Comparison of ENCODE assay signal across 9 mouse cellular contexts in the genomic region with DNA sequence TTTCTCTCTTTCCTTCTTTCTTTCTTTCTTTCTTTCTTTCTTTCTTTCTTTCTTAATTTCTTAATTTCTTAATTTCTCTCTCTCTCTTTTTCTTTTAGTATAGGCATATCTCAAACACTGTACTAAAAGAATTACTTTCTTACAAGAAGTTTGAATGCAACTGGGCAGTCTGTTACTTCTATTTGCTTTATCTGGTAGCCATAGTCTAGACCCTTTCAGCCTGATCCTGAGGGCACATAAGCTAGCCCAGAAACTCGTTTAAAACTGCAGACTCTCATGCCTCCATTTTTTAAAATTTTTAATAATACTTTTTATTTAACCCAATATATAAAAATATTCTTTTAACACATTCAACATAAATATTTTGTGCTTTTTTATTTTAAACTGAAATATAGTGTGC. TPM values are rescaled to one million over a fixed set of nuclear protein-coding genes. Genes with fewer than 3 reads are reported as not detected.
DNase-seq lines count a peak whose midpoint lies in the region; ATAC-seq and TF ChIP-seq lines count a peak whose summit lies in the region.
"Had no signal": no experiment of that assay in that cellular context is flagged by ENCODE, and none has a peak within 500 bp of the region (broad histone marks: within the 10 kb centered on the region; RNA-seq: fewer than 3 reads in every experiment).

No protein-coding gene starts in this region.

- peaks cover 11% of the 10 kb centered on the region for H3K4me1 ChIP-seq in kidney, embryonic 14.5 days (ENCODE audit: control insufficient read depth, insufficient read depth, low read length)
- peaks cover 3% of the 10 kb centered on the region for H3K4me1 ChIP-seq in embryonic facial prominence, embryonic 11.5 days (ENCODE audit: control insufficient read depth, insufficient read depth, low read length)
- 0 out of 2 replicates have a peak, but pooled peaks cover 8% of the 10 kb centered on the region for H3K4me1 ChIP-seq in hindbrain, postnatal 0 days (ENCODE audit: insufficient read depth, low read length)
- H3K4me1 ChIP-seq in midbrain, embryonic 15.5 days = peaks cover 21% of the 10 kb centered on the region

- no peaks in the 10 kb centered on the region for H3K9me3 ChIP-seq in kidney, embryonic 14.5 days (ENCODE audit: control insufficient read depth, low read length)
- no peaks in the 10 kb centered on the region for H3K9me3 ChIP-seq in embryonic facial prominence, embryonic 11.5 days (replicated peaks; ENCODE audit: control insufficient read depth, low read length)
- H3K9me3 ChIP-seq in hindbrain, postnatal 0 days (ENCODE audit: low read length) = no peaks in the 10 kb centered on the region
- no peaks in the 10 kb centered on the region for H3K9me3 ChIP-seq in midbrain, embryonic 15.5 days

- H3K9ac ChIP-seq in kidney, embryonic 14.5 days (ENCODE audit: low read depth, low read length) = no peak overlapping the region
- no peak overlapping the region for H3K9ac ChIP-seq in embryonic facial prominence, embryonic 11.5 days (replicated peaks; ENCODE audit: low read length)
- H3K9ac ChIP-seq in hindbrain, postnatal 0 days (replicated peaks; ENCODE audit: low read length) = peak overlapping the region; percentile 82; the same call in 1 of the 2 replicates
- no peak overlapping the region for H3K9ac ChIP-seq in midbrain, embryonic 15.5 days

- peak overlapping the region; percentile 75; the same call in 1 of the 2 replicates for H3K4me3 ChIP-seq in kidney, embryonic 14.5 days (ENCODE audit: low read length)
- peak overlapping the region; percentile 14 for H3K4me3 ChIP-seq in embryonic facial prominence, embryonic 11.5 days (ENCODE audit: low read depth, low read length)
- H3K4me3 ChIP-seq in hindbrain, postnatal 0 days (ENCODE audit: low read length) = peak overlapping the region; percentile 84
- H3K4me3 ChIP-seq in midbrain, embryonic 15.5 days = peak overlapping the region; percentile 61

- ATAC-seq in kidney, embryonic 14.5 days (ENCODE audit: low FRiP score, low TSS enrichment) = no peak
- no peak for ATAC-seq in embryonic facial prominence, embryonic 11.5 days (replicated peaks; ENCODE audit: insufficient number of reproducible peaks, low FRiP score, low TSS enrichment, low read depth)
- ATAC-seq in hindbrain, postnatal 0 days = no peak
- ATAC-seq in midbrain, embryonic 15.5 days (replicated peaks) = no peak
- no peak for ATAC-seq in frontal cortex, adult (ENCODE audit: low TSS enrichment)

- TF ChIP-seq CTCF in hindbrain, postnatal 0 days (IDR thresholded peaks at IDR 0.05; ENCODE audit: low read depth) = no peak

- H3K27me3 ChIP-seq in kidney, embryonic 14.5 days (ENCODE audit: control insufficient read depth, insufficient read depth, low read length) = no peaks in the 10 kb centered on the region
- H3K27me3 ChIP-seq in embryonic facial prominence, embryonic 11.5 days (ENCODE audit: control insufficient read depth, insufficient read depth, low read length) = no peaks in the 10 kb centered on the region
- no peaks in the 10 kb centered on the region for H3K27me3 ChIP-seq in hindbrain, postnatal 0 days (ENCODE audit: insufficient read depth, low read length)
- no peaks in the 10 kb centered on the region for H3K27me3 ChIP-seq in midbrain, embryonic 15.5 days (replicated peaks)
- H3K27me3 ChIP-seq: Patski had no signal

- no peak for DNase-seq in kidney, adult 11 months
- DNase-seq in embryonic facial prominence, embryonic 11.5 days (ENCODE audit: low spot score) = no peak
- no peak for DNase-seq in hindbrain, postnatal 0 days (ENCODE audit: low spot score)
- DNase-seq in spleen, postnatal 4 days (ENCODE audit: low spot score in 2 of 2) = no peak
- DNase-seq in gastrocnemius, postnatal 4 days (ENCODE audit: low spot score in 2 of 2) = no peak

- peak overlapping the region; percentile 35; the same call in 1 of the 2 replicates for H3K4me2 ChIP-seq in kidney, embryonic 14.5 days (replicated peaks; ENCODE audit: low read depth, low read length)
- H3K4me2 ChIP-seq in embryonic facial prominence, embryonic 11.5 days (ENCODE audit: low read depth, low read length) = no peak overlapping the region
- H3K4me2 ChIP-seq in hindbrain, postnatal 0 days (ENCODE audit: low read depth, low read length) = peak overlapping the region; percentile 69
- peak overlapping the region; percentile 54 for H3K4me2 ChIP-seq in midbrain, embryonic 15.5 days

- no peak overlapping the region for H3K27ac ChIP-seq in kidney, embryonic 14.5 days (ENCODE audit: low read depth, low read length)
- no peak overlapping the region for H3K27ac ChIP-seq in embryonic facial prominence, embryonic 11.5 days (replicated peaks; ENCODE audit: low read depth, low read length)
- H3K27ac ChIP-seq in hindbrain, postnatal 0 days = 0 out of 2 replicates have a peak overlapping the region, but pooled peaks have one; percentile 96
- peak overlapping the region; percentile 95; the same call in 1 of the 2 replicates for H3K27ac ChIP-seq in midbrain, embryonic 15.5 days

- peaks cover 29% of the 10 kb centered on the region for H3K36me3 ChIP-seq in kidney, embryonic 14.5 days (ENCODE audit: control insufficient read depth, insufficient read depth, low read length)
- peaks cover 5% of the 10 kb centered on the region for H3K36me3 ChIP-seq in embryonic facial prominence, embryonic 11.5 days (replicated peaks; ENCODE audit: control insufficient read depth, insufficient read depth, low read depth, low read length)
- H3K36me3 ChIP-seq in hindbrain, postnatal 0 days (ENCODE audit: insufficient read depth, low read length) = peaks cover 22% of the 10 kb centered on the region
- peaks cover 16% of the 10 kb centered on the region for H3K36me3 ChIP-seq in midbrain, embryonic 15.5 days (replicated peaks)

- 18% methylated on average over 1 of the region's 1 CpGs for WGBS in kidney, embryonic 14.5 days
- WGBS in embryonic facial prominence, embryonic 11.5 days = 22% methylated on average over 1 of the region's 1 CpGs
- WGBS in hindbrain, postnatal 0 days = 16% methylated on average over 1 of the region's 1 CpGs
- WGBS in midbrain, embryonic 15.5 days = 26% methylated on average over 1 of the region's 1 CpGs

RNA-seq across cellular contexts. Expression of a gene that starts 0.6 kb away (rescaled TPM):
- polyA plus RNA-seq in kidney, embryonic 14.5 days (2014; fragmentation: Nextera tagmentation; extraction: Ambion mirVana) = 36.4 and 36.9 TPM in 2 replicates
- 30.3 and 32.0 TPM in 2 replicates for polyA plus RNA-seq in embryonic facial prominence, embryonic 11.5 days (2014; fragmentation: Nextera tagmentation; extraction: Ambion mirVana)
- 45.9 and 55.3 TPM in 2 replicates for total RNA-seq in hindbrain, postnatal 0 days (2014; rRNA removed)
- polyA plus RNA-seq in hindbrain, postnatal 0 days (2015; fragmentation: Nextera tagmentation; extraction: Ambion mirVana) = 26.3 and 26.4 TPM in 2 replicates
- 40.6 and 43.7 TPM in 2 replicates for polyA plus RNA-seq in midbrain, embryonic 15.5 days (2015; fragmentation: Nextera tagmentation; extraction: Ambion mirVana)
- total RNA-seq in gastrocnemius, postnatal 4 days (2021) = 10 to 100 TPM; 12.4 to 16.8 TPM

RNA-seq across cellular contexts. Expression of a gene that starts 5.7 kb away (rescaled TPM):
- polyA plus RNA-seq in kidney, embryonic 14.5 days (2014; fragmentation: Nextera tagmentation; extraction: Ambion mirVana) = 0.71 and 1.6 TPM in 2 replicates
- 0.42 TPM in 1 of 2 replicates, not detected in the other for polyA plus RNA-seq in embryonic facial prominence, embryonic 11.5 days (2014; fragmentation: Nextera tagmentation; extraction: Ambion mirVana)
- total RNA-seq in hindbrain, postnatal 0 days (2014; rRNA removed) = 0.47 and 4.0 TPM in 2 replicates
- 1.3 and 1.4 TPM in 2 replicates for polyA plus RNA-seq in hindbrain, postnatal 0 days (2015; fragmentation: Nextera tagmentation; extraction: Ambion mirVana)
- polyA plus RNA-seq in midbrain, embryonic 15.5 days (2015; fragmentation: Nextera tagmentation; extraction: Ambion mirVana) = 0.23 and 0.28 TPM in 2 replicates
- total RNA-seq in gastrocnemius, postnatal 4 days (2021) = 1 to 10 TPM in 1 of 2 experiments, under 1 TPM in 1; 0.91 to 1.5 TPM

RNA-seq across cellular contexts. Expression of a gene that starts 9.0 kb away (rescaled TPM):
- 1.6 and 1.8 TPM in 2 replicates for polyA plus RNA-seq in kidney, embryonic 14.5 days (2014; fragmentation: Nextera tagmentation; extraction: Ambion mirVana)
- 2.6 and 2.8 TPM in 2 replicates for polyA plus RNA-seq in embryonic facial prominence, embryonic 11.5 days (2014; fragmentation: Nextera tagmentation; extraction: Ambion mirVana)
- 152 and 163 TPM in 2 replicates for total RNA-seq in hindbrain, postnatal 0 days (2014; rRNA removed)
- polyA plus RNA-seq in hindbrain, postnatal 0 days (2015; fragmentation: Nextera tagmentation; extraction: Ambion mirVana) = 42.1 and 43.7 TPM in 2 replicates
- polyA plus RNA-seq in midbrain, embryonic 15.5 days (2015; fragmentation: Nextera tagmentation; extraction: Ambion mirVana) = 50.3 and 52.9 TPM in 2 replicates
- 1 to 10 TPM; 1.6 TPM for total RNA-seq in gastrocnemius, postnatal 4 days (2021)

RNA-seq across cellular contexts. Expression of a gene that starts 9.2 kb away (rescaled TPM):
- 54.1 and 65.0 TPM in 2 replicates for polyA plus RNA-seq in kidney, embryonic 14.5 days (2014; fragmentation: Nextera tagmentation; extraction: Ambion mirVana)
- 53.7 and 54.9 TPM in 2 replicates for polyA plus RNA-seq in embryonic facial prominence, embryonic 11.5 days (2014; fragmentation: Nextera tagmentation; extraction: Ambion mirVana)
- total RNA-seq in hindbrain, postnatal 0 days (2014; rRNA removed) = 71.7 and 74.1 TPM in 2 replicates
- 94.1 and 97.6 TPM in 2 replicates for polyA plus RNA-seq in hindbrain, postnatal 0 days (2015; fragmentation: Nextera tagmentation; extraction: Ambion mirVana)
- 63.7 and 67.1 TPM in 2 replicates for polyA plus RNA-seq in midbrain, embryonic 15.5 days (2015; fragmentation: Nextera tagmentation; extraction: Ambion mirVana)
- total RNA-seq in gastrocnemius, postnatal 4 days (2021) = 10 to 100 TPM; 34.6 to 37.4 TPM

RNA-seq across cellular contexts. Expression of a gene that starts 9.3 kb away (rescaled TPM):
- polyA plus RNA-seq in kidney, embryonic 14.5 days (2014; fragmentation: Nextera tagmentation; extraction: Ambion mirVana) = 21.6 and 23.2 TPM in 2 replicates
- polyA plus RNA-seq in embryonic facial prominence, embryonic 11.5 days (2014; fragmentation: Nextera tagmentation; extraction: Ambion mirVana) = 10.3 and 11.1 TPM in 2 replicates
- 32.4 and 36.3 TPM in 2 replicates for total RNA-seq in hindbrain, postnatal 0 days (2014; rRNA removed)
- 28.0 and 33.5 TPM in 2 replicates for polyA plus RNA-seq in hindbrain, postnatal 0 days (2015; fragmentation: Nextera tagmentation; extraction: Ambion mirVana)
- polyA plus RNA-seq in midbrain, embryonic 15.5 days (2015; fragmentation: Nextera tagmentation; extraction: Ambion mirVana) = 53.1 and 55.6 TPM in 2 replicates
- total RNA-seq in gastrocnemius, postnatal 4 days (2021) = 10 to 100 TPM; 18.0 to 20.7 TPM

Comparison
In these comparisons a context has a peak if more than half of its experiments do, and no peak if none do; other contexts are left out.
1. H3K27ac ChIP-seq: peak in hindbrain, postnatal 0 days (single experiment) and midbrain, embryonic 15.5 days (single experiment); none in kidney, embryonic 14.5 days (single experiment) and embryonic facial prominence, embryonic 11.5 days (single experiment).
2. H3K4me3 ChIP-seq: peak in every context shown above with its lines; median percentile 84 in hindbrain, postnatal 0 days; 75 in kidney, embryonic 14.5 days; 61 in midbrain, embryonic 15.5 days; 14 in embryonic facial prominence, embryonic 11.5 days.
3. RNA of a gene that starts 9.0 kb away (polyA plus RNA-seq): 50.3 to 52.9 TPM in midbrain, embryonic 15.5 days and 42.1 to 43.7 TPM in hindbrain, postnatal 0 days; 2.6 to 2.8 TPM in embryonic facial prominence, embryonic 11.5 days and 1.6 to 1.8 TPM in kidney, embryonic 14.5 days; every median in the first group is over 10 times any median in the second.